Mouse (Mus musculus) forebrain, embryonic 15.5 days (tissue): ENCODE results near the gene Dach2. TPM values are rescaled to one million over a fixed set of nuclear protein-coding genes. Genes with fewer than 3 reads are reported as not detected.
A peak's percentile ranks its signal among the peaks of the same experiment; 100 is the strongest.
"Not testable (repeated sequence)": the region's sequence is repeated elsewhere in the genome, so short reads cannot be mapped to it uniquely, and the experiment has no call there.

Source experiments
- ATAC-seq: fragments of 200-750 bp; cut with Nextera tagmentation; replicated peaks from 2 replicates; pipeline ENCODE4 v1.8.0; 2017; ENCODE audit warnings: mild to moderate bottlenecking, moderate TSS enrichment, moderate library complexity
- H3K27ac ChIP-seq: fragments of 300-500 bp; sonication (generic); replicated peaks from 2 replicates; pipeline ENCODE4 v1.5.1; 2015; ENCODE audit warnings: mild to moderate bottlenecking, inconsistent platforms
- H3K27me3 ChIP-seq: fragments of 300-500 bp; sonication (generic); 2 replicates; pipeline ENCODE4 v1.6.1; 2015; ENCODE audit warnings: inconsistent platforms
- H3K36me3 ChIP-seq: fragments of 300-500 bp; sonication (generic); 2 replicates; pipeline ENCODE4 v1.6.1; 2015; ENCODE audit warnings: mild to moderate bottlenecking, inconsistent platforms
- H3K4me1 ChIP-seq: fragments of 300-500 bp; sonication (generic); 2 replicates; pipeline ENCODE4 v1.6.1; 2015; ENCODE audit warnings: inconsistent platforms
- H3K4me2 ChIP-seq: fragments of 300-500 bp; sonication (generic); replicated peaks from 2 replicates; pipeline ENCODE4 v1.6.1; 2015; ENCODE audit warnings: mild to moderate bottlenecking, inconsistent platforms
- H3K4me3 ChIP-seq: fragments of 300-500 bp; sonication (generic); 2 replicates; pipeline ENCODE4 v1.5.1; 2015; ENCODE audit warnings: mild to moderate bottlenecking, inconsistent platforms
- H3K9ac ChIP-seq: fragments of 300-500 bp; sonication (generic); replicated peaks from 2 replicates; pipeline ENCODE4 v1.6.1; 2015; ENCODE audit warnings: mild to moderate bottlenecking, inconsistent platforms
- H3K9me3 ChIP-seq: fragments of 300-500 bp; sonication (generic); 2 replicates; pipeline ENCODE4 v1.6.1; 2016; ENCODE audit warnings: inconsistent platforms
- WGBS: fragments of 180-500 bp; shearing (Covaris S2); methylation state at CpG from one replicate; pipeline ENCODE4 v1.1.7; 2015; ENCODE audit warnings: mixed read lengths; 5-methylcytosine and 5-hydroxymethylcytosine counted together
- polyA plus RNA-seq: library from polyadenylated mRNA; unstranded; fragments of >200 nt; fragmentation: Nextera tagmentation; extraction: Ambion mirVana; gene quantifications from 2 replicates; pipeline ENCODE4 v1.2.1, GENCODE M21; 2015

The Dach2 gene
- polyA plus RNA-seq, result 3.7 and 4.5 TPM in 2 replicates

- 29% methylated on average over 21 of the region's 21 CpGs for WGBS
- ATAC-seq, result peak; percentile 70
- no peaks in the 10 kb centered on the region for H3K9me3 ChIP-seq
These were observed at the start of gene Dach2 for GRCm38 (mm10) chrX:113297404-113297803. Gene Dach2 (plus strand): TSS chrX:113297510.

GRCm38 (mm10) chrX:113252427-113252826 lies 44.9 kb upstream of the Dach2 start:
- H3K27me3 ChIP-seq, H3K4me2 ChIP-seq, H3K27ac ChIP-seq, H3K9me3 ChIP-seq, H3K4me1 ChIP-seq, H3K4me3 ChIP-seq, ATAC-seq, H3K36me3 ChIP-seq, H3K9ac ChIP-seq: not testable (repeated sequence)
- WGBS, result 80% methylated on average over 3 of the region's 3 CpGs

More at GRCm38 (mm10) chrX:113297404-113297803, at the start of gene Dach2:
- Histone ChIP-seq H3K27me3 (no peaks in the 10 kb centered on the region), H3K27ac (no peak within 1 kb of the TSS), H3K4me3 (peak within 1 kb of the TSS; percentile 46), H3K36me3 (no peaks in the 10 kb centered on the region), H3K4me2 (peak within 1 kb of the TSS; percentile 80), H3K9ac (peak within 1 kb of the TSS; percentile 22), H3K4me1 (0 out of 2 replicates have a peak, but pooled peaks cover 3% of the 10 kb centered on the region)

GRCm38 (mm10) chrX:113298031-113298430 lies 721 bp downstream of the Dach2 start:
- peak; percentile 99 for ATAC-seq
- Histone ChIP-seq H3K4me3 (peak overlapping the region; percentile 46), H3K4me2 (peak overlapping the region; percentile 80), H3K9ac (peak overlapping the region; percentile 22), H3K4me1 (0 out of 2 replicates have a peak, but pooled peaks cover 3% of the 10 kb centered on the region), H3K9me3 (no peaks in the 10 kb centered on the region), H3K27ac (no peak overlapping the region), H3K27me3 (no peaks in the 10 kb centered on the region), H3K36me3 (no peaks in the 10 kb centered on the region)
- WGBS, result 25% methylated on average over 18 of the region's 18 CpGs

GRCm38 (mm10) chrX:113298468-113298867 lies 1.2 kb downstream of the Dach2 start:
- no peaks in the 10 kb centered on the region for H3K9me3 ChIP-seq
- 0 out of 2 replicates have a peak, but pooled peaks cover 3% of the 10 kb centered on the region for H3K4me1 ChIP-seq
- H3K4me3 ChIP-seq, result peak overlapping the region; percentile 46
- ATAC-seq, result peak; percentile 18
- H3K9ac ChIP-seq, result peak overlapping the region; percentile 22
- H3K27me3 ChIP-seq, result no peaks in the 10 kb centered on the region
- peak overlapping the region; percentile 80 for H3K4me2 ChIP-seq
- no peak overlapping the region for H3K27ac ChIP-seq
- no peaks in the 10 kb centered on the region for H3K36me3 ChIP-seq
- 18% methylated on average over 19 of the region's 19 CpGs for WGBS

- Histone ChIP-seq H3K9ac (no peak overlapping the region), H3K36me3 (no peaks in the 10 kb centered on the region), H3K4me3 (no peak overlapping the region), H3K9me3 (no peaks in the 10 kb centered on the region), H3K27me3 (no peaks in the 10 kb centered on the region), H3K4me2 (no peak overlapping the region), H3K27ac (no peak overlapping the region), H3K4me1 (no peaks in the 10 kb centered on the region)
- no peak for ATAC-seq
- WGBS, result 42% methylated on average over 4 of the region's 4 CpGs
These were observed 7.0 kb downstream of the Dach2 start for GRCm38 (mm10) chrX:113304323-113304722.

- Histone ChIP-seq H3K9me3 (no peaks in the 10 kb centered on the region), H3K4me3 (no peak overlapping the region), H3K36me3 (no peaks in the 10 kb centered on the region), H3K9ac (no peak overlapping the region), H3K4me1 (no peaks in the 10 kb centered on the region), H3K4me2 (no peak overlapping the region), H3K27ac (no peak overlapping the region), H3K27me3 (no peaks in the 10 kb centered on the region)
- 80% methylated on average over 3 of the region's 3 CpGs for WGBS
- ATAC-seq, result no peak
These were observed 40.8 kb downstream of the Dach2 start for GRCm38 (mm10) chrX:113338143-113338542.

GRCm38 (mm10) chrX:113394417-113394816 lies 97.1 kb downstream of the Dach2 start:
- H3K36me3 ChIP-seq, result no peaks in the 10 kb centered on the region
- H3K9ac ChIP-seq, result no peak overlapping the region
- H3K27me3 ChIP-seq, result no peaks in the 10 kb centered on the region
- H3K4me3 ChIP-seq, result no peak overlapping the region
- H3K4me2 ChIP-seq, result no peak overlapping the region
- no peaks in the 10 kb centered on the region for H3K9me3 ChIP-seq
- no peak for ATAC-seq
- 59% methylated on average over 3 of the region's 3 CpGs for WGBS
- H3K27ac ChIP-seq, result no peak overlapping the region
- no peaks in the 10 kb centered on the region for H3K4me1 ChIP-seq

- Histone ChIP-seq H3K4me3 (no peak overlapping the region), H3K4me1 (no peaks in the 10 kb centered on the region), H3K27me3 (no peaks in the 10 kb centered on the region), H3K9ac (no peak overlapping the region), H3K27ac (no peak overlapping the region), H3K4me2 (no peak overlapping the region), H3K36me3 (no peaks in the 10 kb centered on the region), H3K9me3 (no peaks in the 10 kb centered on the region)
- ATAC-seq, result no peak
- WGBS, result 97% methylated on average over 1 of the region's 1 CpGs
These were observed 111.4 kb downstream of the Dach2 start for GRCm38 (mm10) chrX:113408756-113409155.

- no peaks in the 10 kb centered on the region for H3K27me3 ChIP-seq
- 25% methylated on average over 3 of the region's 3 CpGs for WGBS
These were observed 124.3 kb downstream of the Dach2 start for GRCm38 (mm10) chrX:113421517-113422187.

GRCm38 (mm10) chrX:113482131-113482530 lies 184.8 kb downstream of the Dach2 start:
- WGBS, result 51% methylated on average over 1 of the region's 1 CpGs
- no peak for ATAC-seq
- Histone ChIP-seq H3K4me1 (no peaks in the 10 kb centered on the region), H3K4me3 (no peak overlapping the region), H3K27ac (no peak overlapping the region), H3K4me2 (no peak overlapping the region), H3K27me3 (no peaks in the 10 kb centered on the region), H3K9ac (no peak overlapping the region), H3K36me3 (no peaks in the 10 kb centered on the region), H3K9me3 (no peaks in the 10 kb centered on the region)

More at GRCm38 (mm10) chrX:113421517-113422187, 124.3 kb downstream of the Dach2 start:
- no peak overlapping the region for H3K9ac ChIP-seq
- H3K4me2 ChIP-seq, result no peak overlapping the region
- H3K9me3 ChIP-seq, result no peaks in the 10 kb centered on the region
- ATAC-seq, result no peak
- H3K36me3 ChIP-seq, result no peaks in the 10 kb centered on the region
- H3K27ac ChIP-seq, result no peak overlapping the region
- H3K4me3 ChIP-seq, result no peak overlapping the region
- no peaks in the 10 kb centered on the region for H3K4me1 ChIP-seq

- Histone ChIP-seq H3K4me1 (no peaks in the 10 kb centered on the region), H3K9me3 (no peaks in the 10 kb centered on the region)
These were observed 247.8 kb downstream of the Dach2 start for GRCm38 (mm10) chrX:113545106-113545505.

GRCm38 (mm10) chrX:113563897-113564296 lies 266.6 kb downstream of the Dach2 start:
- no peaks in the 10 kb centered on the region for H3K36me3 ChIP-seq
- no peak overlapping the region for H3K27ac ChIP-seq
- 83% methylated on average over 2 of the region's 2 CpGs for WGBS
- no peaks in the 10 kb centered on the region for H3K4me1 ChIP-seq
- no peak overlapping the region for H3K9ac ChIP-seq
- no peak overlapping the region for H3K4me2 ChIP-seq
- H3K27me3 ChIP-seq, result no peaks in the 10 kb centered on the region
- no peaks in the 10 kb centered on the region for H3K9me3 ChIP-seq
- H3K4me3 ChIP-seq, result no peak overlapping the region
- ATAC-seq, result no peak

More at GRCm38 (mm10) chrX:113545106-113545505, 247.8 kb downstream of the Dach2 start:
- no peaks in the 10 kb centered on the region for H3K27me3 ChIP-seq
- H3K27ac ChIP-seq, result no peak overlapping the region
- H3K4me2 ChIP-seq, result no peak overlapping the region
- H3K36me3 ChIP-seq, result no peaks in the 10 kb centered on the region
- H3K4me3 ChIP-seq, result no peak overlapping the region
- ATAC-seq, result no peak
- no peak overlapping the region for H3K9ac ChIP-seq
- WGBS, result 73% methylated on average over 3 of the region's 3 CpGs

- Histone ChIP-seq H3K4me2 (no peak overlapping the region), H3K27ac (no peak overlapping the region), H3K9ac (no peak overlapping the region), H3K4me1 (no peaks in the 10 kb centered on the region), H3K9me3 (no peaks in the 10 kb centered on the region), H3K4me3 (no peak overlapping the region), H3K36me3 (no peaks in the 10 kb centered on the region), H3K27me3 (no peaks in the 10 kb centered on the region)
- no peak for ATAC-seq
These were observed 368.8 kb downstream of the Dach2 start for GRCm38 (mm10) chrX:113666069-113666468.
